Mouse (Mus musculus) adrenal gland, postnatal 36 days (tissue): Measurements from ENCODE around the gene Tyw1. TPM values are rescaled to one million over a fixed set of nuclear protein-coding genes. Genes with fewer than 3 reads are reported as not detected.

ENCODE experiments used
- DNase-seq, 2 experiments: peaks; one replicate each; pipeline ENCODE4 v3.0.0; 2021; ENCODE audit warnings: mixed read lengths in 1 of 2
- total RNA-seq, 2 experiments: library from RNA; stranded (reverse); gene quantifications; 2 replicates each; pipeline ENCODE4 v1.2.3; 2021

Tyw1 gene
- total RNA-seq, 2 experiments from 2014 or later: 28.1 to 32.3 TPM

GRCm38 (mm10) chr5:130313488-130313887 is 58.1 kb downstream of the Tyw1 start:
- DNase-seq: peak; percentile 42 to 49

DNA sequence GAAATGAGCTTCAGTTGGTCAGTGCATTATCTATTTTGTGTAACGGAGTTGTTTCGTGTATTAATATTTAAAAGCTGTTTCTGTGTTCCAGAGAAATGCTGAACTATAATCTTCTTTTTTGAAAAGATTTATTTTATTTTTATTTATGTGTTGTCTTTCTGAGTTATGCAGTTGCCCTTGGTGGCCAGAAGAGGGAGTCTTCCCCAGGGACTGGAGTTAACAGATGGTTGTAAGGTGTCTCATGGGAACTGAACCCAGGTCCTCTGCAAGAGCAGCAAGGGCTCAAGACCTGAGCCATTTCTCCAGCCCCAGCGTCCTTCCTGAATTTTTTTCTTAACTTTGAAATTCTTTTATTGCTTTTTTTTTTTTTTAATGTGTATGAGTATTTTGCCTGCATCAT is 59.5 kb downstream of the Tyw1 start:
- DNase-seq: no peak

DNA sequence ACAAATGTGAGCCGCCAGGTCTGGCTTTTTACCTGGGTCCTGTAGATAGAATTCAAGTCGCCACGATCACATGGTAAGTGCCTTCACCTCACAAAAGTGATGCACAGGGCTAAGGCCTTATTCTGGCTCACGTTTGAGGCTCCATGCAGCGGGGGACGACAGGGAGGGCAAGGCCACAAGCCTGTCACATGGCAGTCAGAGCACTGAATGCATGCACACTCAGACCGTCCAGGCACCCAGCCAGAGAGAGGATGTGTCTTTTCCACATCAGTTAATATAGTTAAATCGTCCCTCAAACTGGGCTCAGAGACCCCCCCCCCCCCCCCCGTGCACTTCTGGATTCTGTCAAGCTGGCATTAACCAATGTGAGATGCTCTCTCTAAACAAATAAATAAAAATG is 60.9 kb downstream of the Tyw1 start:
- DNase-seq: peak; percentile 80 to 81

GRCm38 (mm10) chr5:130319783-130320182 is 64.4 kb downstream of the Tyw1 start:
- DNase-seq: no peak

DNA sequence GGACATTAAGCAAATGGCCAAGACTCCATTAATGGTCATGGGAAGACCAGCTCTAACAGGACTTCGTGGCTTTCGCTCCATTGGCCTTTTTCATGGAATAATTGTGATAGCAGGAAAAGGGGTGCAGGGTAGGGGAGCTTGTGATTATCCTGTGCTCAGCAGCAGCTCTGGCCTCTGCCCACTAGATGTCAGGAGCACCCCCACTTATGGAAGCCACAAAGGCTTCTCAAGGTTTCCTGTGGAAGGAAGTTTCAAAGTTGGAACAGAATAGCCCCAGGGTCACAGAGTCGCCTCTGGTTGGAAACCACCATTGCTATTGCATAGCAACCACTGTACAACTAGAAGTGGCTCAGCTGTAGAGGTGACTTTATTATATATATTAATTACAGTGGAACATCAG is 65.1 kb downstream of the Tyw1 start:
- peak; percentile 44 to 69 for DNase-seq

GRCm38 (mm10) chr5:130325486-130325885 is 70.1 kb downstream of the Tyw1 start:
- peak; percentile 49 to 60 for DNase-seq

- no peak for DNase-seq
Measured at GRCm38 (mm10) chr5:130327615-130328263, 72.3 kb downstream of the Tyw1 start.

DNA sequence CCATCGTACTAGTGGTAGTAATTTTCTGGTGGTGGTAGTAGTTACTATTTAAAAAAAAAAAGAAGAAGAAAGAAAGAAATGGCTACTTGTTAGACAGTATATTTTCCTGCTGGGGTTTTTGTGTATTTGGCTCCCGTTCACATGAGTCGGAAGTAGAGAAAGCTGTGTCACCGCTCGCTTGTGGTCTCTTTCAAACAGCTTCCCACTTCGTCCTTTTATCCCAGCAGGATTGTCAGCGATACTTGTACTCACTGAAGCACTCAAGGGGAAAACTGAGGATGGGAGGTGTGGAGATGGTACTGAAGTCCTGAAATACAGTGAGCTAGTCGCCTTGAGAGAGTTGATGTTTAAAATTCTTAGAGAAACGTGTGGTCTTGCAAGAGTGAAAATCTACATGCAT is 72.9 kb downstream of the Tyw1 start:
- DNase-seq: no peak

DNA sequence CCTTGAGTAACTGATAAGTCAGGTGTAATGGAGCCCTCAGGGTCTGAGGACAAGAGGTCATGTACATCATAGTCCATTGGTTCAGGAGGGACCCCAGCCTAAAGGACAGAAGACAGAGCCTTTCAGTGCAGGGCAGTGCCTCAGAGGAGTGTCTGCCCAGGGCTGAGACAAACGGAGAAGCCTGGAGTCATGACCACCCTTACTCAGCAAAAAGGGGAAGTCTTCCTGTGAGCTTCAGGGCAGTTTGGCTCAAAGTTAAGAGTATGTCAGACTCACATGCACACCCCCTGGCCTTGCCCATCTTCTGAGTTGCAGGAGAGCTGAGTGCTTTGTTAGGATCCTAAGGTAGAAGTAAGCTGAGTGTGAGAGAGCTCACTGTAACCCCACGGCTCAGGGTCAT is 74.5 kb downstream of the Tyw1 start:
- DNase-seq: no peak

GRCm38 (mm10) chr5:130330801-130331200 is 75.4 kb downstream of the Tyw1 start:
- no peak for DNase-seq

DNA sequence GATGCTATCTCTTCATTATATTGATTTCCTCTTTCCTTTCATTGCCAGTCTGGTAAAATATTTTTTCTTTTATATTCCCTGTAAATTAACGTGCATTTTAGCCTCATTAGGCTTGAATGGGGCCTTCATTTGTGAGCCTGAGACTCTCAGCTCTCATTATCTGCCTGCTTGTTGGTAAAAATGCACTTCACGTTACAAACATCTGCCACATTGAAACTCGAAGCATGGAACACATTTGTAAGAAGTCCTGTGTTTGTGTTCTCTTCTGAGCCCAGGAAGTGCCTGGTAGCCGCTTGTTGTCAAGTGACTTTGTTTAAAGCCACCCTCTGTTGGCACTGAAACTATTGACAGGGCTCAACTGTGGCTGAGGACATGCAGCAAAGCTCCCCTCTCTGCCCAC is 75.8 kb downstream of the Tyw1 start:
- no peak for DNase-seq

DNA sequence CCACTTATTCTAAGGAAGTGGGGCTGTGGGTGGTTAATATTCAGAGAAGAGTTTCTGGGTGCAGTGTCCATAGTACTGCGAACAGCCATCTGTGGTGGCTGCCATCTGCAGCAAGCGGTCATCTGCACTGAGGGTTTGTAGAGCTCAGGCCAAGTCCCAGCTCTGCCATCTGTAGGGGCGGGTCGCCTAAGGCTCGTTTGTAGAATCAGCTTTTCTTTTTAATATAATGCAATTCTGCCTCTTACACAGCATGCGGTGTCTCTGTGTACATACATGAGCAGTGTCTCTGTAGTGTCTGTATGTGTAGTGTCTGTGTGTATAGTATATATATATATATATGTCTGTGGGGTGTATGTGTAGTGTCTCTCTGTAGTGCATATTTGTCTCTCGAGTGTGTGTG is 78.1 kb downstream of the Tyw1 start:
- DNase-seq: no peak

DNA sequence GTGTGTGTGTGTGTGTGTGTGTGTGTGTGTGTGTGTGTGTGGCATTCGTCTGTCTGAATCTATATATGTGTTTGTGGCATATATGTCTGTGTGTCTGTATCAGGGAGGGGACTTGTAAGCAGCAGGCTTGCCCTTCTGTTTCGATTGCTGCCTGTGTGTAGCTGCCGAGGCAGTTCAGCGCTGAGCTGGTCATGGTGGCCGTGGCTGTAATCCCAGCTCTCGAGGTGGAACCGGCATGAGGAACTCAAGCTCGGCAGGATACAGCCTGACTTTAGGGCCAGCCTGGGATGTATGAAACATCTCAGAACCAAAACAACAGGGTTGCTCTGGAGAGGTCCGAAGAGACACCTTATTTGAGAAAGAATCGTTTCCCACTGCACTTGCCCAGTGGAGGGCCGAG is 78.6 kb downstream of the Tyw1 start:
- no peak for DNase-seq

DNA sequence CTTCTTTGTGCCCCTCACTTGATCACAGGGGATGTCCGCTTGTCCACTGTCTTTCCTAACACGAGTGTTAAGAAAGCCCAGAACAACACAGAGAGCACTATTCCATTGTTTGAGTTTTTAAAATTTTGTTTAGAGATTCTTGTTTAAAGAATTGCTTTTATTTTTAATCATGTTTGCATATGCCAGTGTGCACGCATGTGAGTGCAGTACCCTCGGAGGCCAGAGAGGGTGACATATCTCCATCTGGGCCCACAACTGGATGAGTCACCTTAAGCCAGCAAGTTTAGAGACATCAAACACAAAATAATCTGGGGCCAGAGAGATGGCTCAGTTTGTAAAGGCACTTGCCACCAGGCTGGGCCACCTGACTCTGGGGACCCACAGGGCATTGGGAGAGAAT is 80.0 kb downstream of the Tyw1 start:
- no peak for DNase-seq

DNA sequence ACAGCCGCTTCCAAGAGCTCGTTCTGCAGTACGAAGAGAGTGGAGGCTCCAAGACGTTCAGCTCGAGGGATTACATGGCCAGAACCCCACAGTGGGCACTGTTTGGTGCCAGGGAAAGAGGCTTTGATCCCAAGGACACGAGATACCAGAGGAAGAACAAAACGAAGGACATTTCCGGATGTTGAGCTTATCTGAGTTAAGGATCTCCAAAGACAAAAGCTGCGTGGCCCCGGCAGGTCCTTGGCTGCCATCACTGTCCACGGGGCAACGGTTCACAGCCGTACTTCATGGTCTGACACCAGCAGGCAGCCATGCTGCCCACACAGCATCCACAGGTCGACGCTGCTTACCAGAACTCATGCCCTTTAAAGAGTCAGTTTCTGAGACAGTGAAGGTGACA is 85.2 kb downstream of the Tyw1 start:
- DNase-seq: peak; percentile 61 to 63

DNA sequence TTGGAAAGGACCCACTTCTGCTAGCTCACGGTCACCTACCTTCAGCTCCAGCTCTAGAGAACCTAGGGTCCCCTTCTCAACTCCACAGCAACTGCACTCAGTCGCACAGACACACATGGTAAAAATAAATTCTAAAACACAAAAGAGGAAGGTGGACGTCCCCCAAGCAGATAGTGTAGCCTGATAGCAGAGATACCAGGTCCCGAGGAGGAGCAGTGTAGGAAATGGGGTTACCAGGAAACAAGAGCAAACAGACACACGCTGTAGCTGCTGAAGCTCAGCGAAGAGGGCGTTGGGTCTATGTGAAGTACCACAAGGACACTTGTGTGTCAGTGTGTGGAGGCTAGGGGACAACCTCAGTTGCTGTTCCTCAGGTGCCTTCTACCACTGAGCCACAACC is 89.6 kb downstream of the Tyw1 start:
- DNase-seq: no peak

DNA sequence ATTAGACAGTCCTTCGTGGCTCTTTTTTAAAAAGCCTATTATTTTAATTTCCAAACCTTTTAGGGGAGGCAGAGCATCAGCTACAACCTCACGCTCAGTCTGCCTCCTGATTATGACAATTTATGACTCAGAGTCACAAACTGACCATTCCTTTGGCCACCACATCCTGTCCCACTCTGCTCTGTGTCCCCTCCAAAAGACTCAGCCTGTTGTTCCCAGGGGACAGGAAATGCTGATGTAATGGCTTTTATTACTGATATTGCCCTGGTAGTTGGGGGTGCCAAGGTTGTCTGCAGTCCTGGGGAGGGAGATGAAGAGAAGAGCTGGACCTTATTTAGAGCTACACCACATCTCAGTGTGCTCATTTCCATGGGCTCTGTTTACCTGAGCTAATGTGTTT is 90.5 kb downstream of the Tyw1 start:
- DNase-seq: no peak

- no peak for DNase-seq
Measured at GRCm38 (mm10) chr5:130355223-130355622, 99.8 kb downstream of the Tyw1 start.

DNA sequence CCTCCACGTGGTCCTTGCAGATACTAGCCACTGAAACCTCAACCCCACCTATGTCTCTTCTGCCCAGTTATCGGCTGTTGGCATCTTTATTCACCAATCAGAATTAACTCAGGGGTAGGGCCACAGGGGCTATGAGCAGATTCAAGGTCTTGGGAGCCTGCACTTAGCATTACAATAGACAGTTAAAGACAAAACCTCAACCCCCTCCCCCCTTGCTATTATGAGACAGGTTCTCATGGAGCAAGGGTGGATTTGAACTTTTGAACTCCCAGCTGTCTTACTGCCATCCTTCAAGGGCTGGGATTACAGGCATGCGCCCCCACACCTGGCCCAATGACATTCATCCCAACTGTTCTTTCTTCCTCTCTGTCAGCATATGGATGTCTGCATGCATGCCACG is 107.7 kb downstream of the Tyw1 start:
- DNase-seq: no peak

- peak; percentile 21 to 31 for DNase-seq
Measured at GRCm38 (mm10) chr5:130363773-130364172, 108.4 kb downstream of the Tyw1 start.

DNA sequence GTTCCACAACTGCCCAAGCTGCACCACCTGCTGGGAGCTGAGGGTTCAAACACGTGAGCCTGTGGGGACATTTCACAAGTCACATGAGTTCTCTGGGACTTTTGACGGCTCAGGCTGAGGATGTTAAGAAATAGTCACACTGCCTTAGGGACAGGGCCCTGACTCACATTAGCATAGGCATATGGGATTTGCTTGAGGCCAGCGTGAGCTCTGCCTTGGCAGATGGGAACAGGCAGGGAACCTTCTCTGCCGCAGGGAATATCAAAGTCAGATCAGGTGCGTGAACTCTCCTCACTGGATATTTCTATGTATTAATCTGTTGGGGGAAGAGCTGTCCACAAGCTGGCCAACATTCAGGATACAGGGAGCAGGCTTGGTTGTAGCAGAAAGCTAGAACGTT is 112.8 kb downstream of the Tyw1 start:
- no peak for DNase-seq

DNA sequence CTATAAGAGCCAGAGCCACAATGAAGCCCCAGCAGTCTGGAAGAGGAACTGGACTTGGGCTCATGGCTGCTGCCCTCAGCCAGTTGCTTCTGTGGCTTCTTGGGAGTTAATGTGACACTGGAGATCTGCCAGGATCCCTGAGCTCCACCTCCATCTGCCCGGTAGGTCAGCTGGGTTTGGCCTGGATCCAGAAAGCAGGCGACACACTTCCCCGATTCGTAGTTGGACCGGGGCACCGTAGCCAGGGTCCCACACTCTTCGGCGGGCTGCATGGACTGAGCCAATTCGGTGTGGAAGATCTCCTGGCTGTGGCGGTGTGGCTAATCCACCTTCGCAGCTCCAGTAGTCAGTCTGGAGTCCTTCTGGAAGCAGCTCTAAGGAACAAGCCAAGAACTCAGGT is 113.8 kb downstream of the Tyw1 start, which contains the start of gene Caln1:
Gene Caln1 (plus strand): TSS at position 219 of the 400 bp plus-strand sequence.
- peak; percentile 75 to 83 for DNase-seq

- peak; percentile 50 to 56 for DNase-seq
Measured at GRCm38 (mm10) chr5:130375411-130375810, 120.0 kb downstream of the Tyw1 start.

GRCm38 (mm10) chr5:130384222-130384912 is 128.9 kb downstream of the Tyw1 start, which contains the start of gene A330070K13Rik:
Gene A330070K13Rik (minus strand): TSS chr5:130384631.
- peak in 1 of 2 experiments; percentile 39 for DNase-seq
